Mouse (Mus musculus) bone marrow macrophage, adult 2 months (primary cell): ENCODE data around the gene Pycr1. TPM values are rescaled to one million over a fixed set of nuclear protein-coding genes. Genes with fewer than 3 reads are reported as not detected.
A peak's percentile ranks its signal among the peaks of the same experiment; 100 is the strongest.

Source experiments
- H3K27ac ChIP-seq: 2 replicates; pipeline ENCODE4 v1.5.1; 2012; ENCODE audit warnings: low read depth, low read length; ENCODE audit not compliant: insufficient read depth
- H3K4me1 ChIP-seq: 2 replicates; pipeline ENCODE4 v1.6.1; 2012; ENCODE audit warnings: low read length; ENCODE audit not compliant: control insufficient read depth, insufficient read depth
- H3K4me3 ChIP-seq: 2 replicates; pipeline ENCODE4 v1.5.1; 2012; ENCODE audit warnings: mild to moderate bottlenecking, low read length, moderate library complexity; ENCODE audit not compliant: insufficient read depth
- CTCF ChIP-seq: IDR thresholded peaks from 2 replicates; pipeline ENCODE4 v1.5.1; 2012; ENCODE audit warnings: low read depth, mild to moderate bottlenecking, low read length, moderate library complexity
- POLR2A ChIP-seq: IDR thresholded peaks from 2 replicates; pipeline ENCODE4 v1.6.1; 2012; ENCODE audit warnings: mild to moderate bottlenecking, low read depth, low read length, borderline replicate concordance
- polyA plus RNA-seq: library from polyadenylated mRNA; stranded (reverse); fragments of >200 nt; gene quantifications from 2 replicates; pipeline ENCODE4 v1.2.4, GENCODE M21; 2012; ENCODE audit not compliant: missing spikeins, insufficient read depth, insufficient read length

Pycr1 gene
- polyA plus RNA-seq, 1 experiment: 0.78 TPM

- H3K27ac ChIP-seq: peak overlapping the region; percentile 50
- H3K4me1 ChIP-seq: peaks cover 43% of the 10 kb centered on the region
- H3K4me3 ChIP-seq: peak overlapping the region; percentile 30
- no peak for TF ChIP-seq CTCF
- no peak for TF ChIP-seq POLR2A
Measured at GRCm38 (mm10) chr11:120627468-120628300, 15.9 kb downstream of the Pycr1 start.

GRCm38 (mm10) chr11:120626785-120627467 is 16.6 kb downstream of the Pycr1 start:
- Histone ChIP-seq H3K4me3 (no peak overlapping the region), H3K27ac (peak overlapping the region; percentile 50; the same call in 1 of the 2 replicates), H3K4me1 (peaks cover 43% of the 10 kb centered on the region)
- TF ChIP-seq CTCF (no peak), POLR2A (no peak)

GRCm38 (mm10) chr11:120625152-120625775 is 18.3 kb downstream of the Pycr1 start, which contains the start of gene Sirt7:
Gene Sirt7, minus strand, starts transcription at chr11:120625240.
- peaks cover 40% of the 10 kb centered on the region for H3K4me1 ChIP-seq

GRCm38 (mm10) chr11:120624680-120625111 is 18.9 kb downstream of the Pycr1 start:
- Histone ChIP-seq H3K4me1 (peaks cover 39% of the 10 kb centered on the region), H3K27ac (peak overlapping the region; percentile 56), H3K4me3 (peak overlapping the region; percentile 72)
- TF ChIP-seq CTCF: no peak
- TF ChIP-seq POLR2A: no peak

More at GRCm38 (mm10) chr11:120625152-120625775, 18.3 kb downstream of the Pycr1 start, which contains the start of gene Sirt7:
- Histone ChIP-seq H3K4me3 (peak within 1 kb of the TSS; percentile 72), H3K27ac (peak within 1 kb of the TSS; percentile 56)
- TF ChIP-seq CTCF: no peak
- TF ChIP-seq POLR2A: no peak

GRCm38 (mm10) chr11:120623961-120624679 is 19.4 kb downstream of the Pycr1 start:
- H3K27ac ChIP-seq: peak overlapping the region; percentile 56
- H3K4me1 ChIP-seq: peaks cover 38% of the 10 kb centered on the region
- TF ChIP-seq CTCF (no peak; the same call in 1 of the 2 replicates), POLR2A (no peak)
- peak overlapping the region; percentile 72 for H3K4me3 ChIP-seq

GRCm38 (mm10) chr11:120622805-120623204 is 20.8 kb downstream of the Pycr1 start:
- Histone ChIP-seq H3K4me3 (no peak overlapping the region), H3K27ac (no peak overlapping the region), H3K4me1 (peaks cover 31% of the 10 kb centered on the region)
- TF ChIP-seq POLR2A (no peak), CTCF (no peak)

GRCm38 (mm10) chr11:120620195-120620594 is 23.4 kb downstream of the Pycr1 start:
- no peak for TF ChIP-seq CTCF
- no peak for TF ChIP-seq POLR2A
- Histone ChIP-seq H3K4me1 (peaks cover 18% of the 10 kb centered on the region), H3K27ac (no peak overlapping the region), H3K4me3 (no peak overlapping the region)

- TF ChIP-seq CTCF (no peak), POLR2A (no peak)
- H3K4me1 ChIP-seq: peaks cover 18% of the 10 kb centered on the region
- no peak overlapping the region for H3K4me3 ChIP-seq
- no peak overlapping the region for H3K27ac ChIP-seq
Measured at GRCm38 (mm10) chr11:120618619-120619535, 24.7 kb downstream of the Pycr1 start.
